Mouse (Mus musculus) gastrocnemius, postnatal 4 days (tissue): Measurements from ENCODE around the gene Ugt2a3. TPM values are rescaled to one million over a fixed set of nuclear protein-coding genes. Genes with fewer than 3 reads are reported as not detected.
"Not testable (repeated sequence)": the region's sequence is repeated elsewhere in the genome, so short reads cannot be mapped to it uniquely, and the experiment has no call there.

Experiments used
- DNase-seq, 2 experiments: peaks; one replicate each; pipeline ENCODE4 v3.0.0; 2021 to 2022; ENCODE audit warnings: low spot score in 2 of 2, mixed read lengths in 2 of 2
- long read RNA-seq, 2 experiments: library from polyadenylated mRNA; stranded (forward); transcript quantifications; one replicate each; pipeline ENCODE4 v2.0.0; 2021
- total RNA-seq, 2 experiments: library from RNA; stranded (reverse); gene quantifications; 2 replicates each; pipeline ENCODE4 v1.2.3; 2021

Ugt2a3 gene
- total RNA-seq = not detected
- long read RNA-seq, experiment 1 = 0 reads
- long read RNA-seq, experiment 2 = 0 reads

GRCm38 (mm10) chr5:87336961-87337697, at the start of gene Ugt2a3:
Ugt2a3 (minus strand) TSS chr5:87337195.
- DNase-seq = no peak

- no peak for DNase-seq
These were observed 43.2 kb upstream of the Ugt2a3 start for GRCm38 (mm10) chr5:87380234-87380633.

GRCm38 (mm10) chr5:87379825-87380224, 42.8 kb upstream of the Ugt2a3 start:
- DNase-seq = no peak

- DNase-seq = no peak
These were observed 38.9 kb upstream of the Ugt2a3 start for GRCm38 (mm10) chr5:87375874-87376383.

- no peak for DNase-seq
These were observed 36.5 kb upstream of the Ugt2a3 start for GRCm38 (mm10) chr5:87373502-87373863.

- DNase-seq = not testable (repeated sequence)
These were observed 36.0 kb upstream of the Ugt2a3 start for GRCm38 (mm10) chr5:87372788-87373501.

GRCm38 (mm10) chr5:87350350-87350749, 13.4 kb upstream of the Ugt2a3 start:
- DNase-seq = no peak

- DNase-seq = not testable (repeated sequence)
These were observed 12.2 kb upstream of the Ugt2a3 start for GRCm38 (mm10) chr5:87349150-87349549.

GRCm38 (mm10) chr5:87347479-87348078, 10.6 kb upstream of the Ugt2a3 start:
- DNase-seq = not testable (repeated sequence)

- DNase-seq = no peak
These were observed 3.5 kb upstream of the Ugt2a3 start for GRCm38 (mm10) chr5:87340461-87340860.

GRCm38 (mm10) chr5:87335199-87335598, 1.8 kb downstream of the Ugt2a3 start:
- DNase-seq = no peak

GRCm38 (mm10) chr5:87333584-87333983, 3.4 kb downstream of the Ugt2a3 start:
- no peak for DNase-seq

- no peak for DNase-seq
These were observed 25.6 kb downstream of the Ugt2a3 start for GRCm38 (mm10) chr5:87311392-87311791.

GRCm38 (mm10) chr5:87286180-87286579, 50.8 kb downstream of the Ugt2a3 start:
- DNase-seq = not testable (repeated sequence)

GRCm38 (mm10) chr5:87275986-87276385, 61.0 kb downstream of the Ugt2a3 start:
- not testable (repeated sequence) for DNase-seq

GRCm38 (mm10) chr5:87275581-87275980, 61.4 kb downstream of the Ugt2a3 start:
- DNase-seq = no peak

Other genes with a start within 250 kb of the Ugt2a3 start
- gene Ugt2b36, start 244.6 kb downstream of the Ugt2a3 start, total RNA-seq = not detected
- gene Ugt2b5, start 196.9 kb downstream of the Ugt2a3 start, total RNA-seq = under 1 TPM in 1 of 2 experiments, not detected in 1; 0.18 TPM
- gene Ugt2b37, start 82.4 kb downstream of the Ugt2a3 start, total RNA-seq = not detected
- gene Ugt2b38, start 87.0 kb upstream of the Ugt2a3 start, total RNA-seq = not detected
- not detected for gene Ugt2a2, start 145.1 kb upstream of the Ugt2a3 start, total RNA-seq
- gene Gm43638, start 149.6 kb upstream of the Ugt2a3 start, total RNA-seq = not detected
- gene Ugt2a1, start 153.7 kb upstream of the Ugt2a3 start, total RNA-seq = not detected
- gene Sult1b1, start 201.0 kb upstream of the Ugt2a3 start, total RNA-seq = not detected
- gene Sult1d1, start 231.8 kb upstream of the Ugt2a3 start, total RNA-seq = under 1 TPM in 1 of 2 experiments, not detected in 1; 0.23 TPM